Mouse (Mus musculus) C2C12 (cell line): ENCODE data around the gene Nudt14.

ENCODE experiments used
- CEBPB ChIP-seq: IDR thresholded peaks from one replicate; pipeline ENCODE4 v1.6.1; 2011; ENCODE audit warnings: low read depth, mild to moderate bottlenecking, control low read depth, moderate library complexity
- MYOG ChIP-seq: IDR thresholded peaks from one replicate; pipeline ENCODE4 v1.6.1; 2011; ENCODE audit not compliant: control insufficient read depth, insufficient read length; ENCODE audit errors: extremely low read depth

DNA sequence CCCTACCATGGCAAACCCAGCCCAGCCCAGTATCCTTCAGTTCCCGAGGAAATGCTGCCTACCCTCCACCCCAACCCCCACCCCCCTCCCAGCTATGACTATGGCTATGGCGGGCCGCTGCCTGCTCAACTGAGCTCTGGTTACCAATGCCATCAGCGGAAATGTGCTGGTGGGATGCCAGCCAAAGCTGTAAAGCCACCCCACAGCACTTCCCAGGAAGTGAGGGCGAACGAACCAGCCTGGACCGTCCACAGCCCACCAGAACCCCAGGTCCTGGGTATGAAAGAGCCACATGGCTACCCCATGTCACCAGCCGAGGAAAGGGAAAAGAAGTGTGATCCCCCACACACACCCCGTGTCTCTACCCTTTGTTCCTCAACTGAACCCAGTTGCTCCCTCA, 1.2 kb downstream of the Nudt14 start:
- TF ChIP-seq MYOG = no peak
- TF ChIP-seq CEBPB = no peak
